Mouse (Mus musculus) thymus, adult 18-20 months (tissue): ENCODE measurements at regions not wholly inside any gene's neighbourhood (a gene's known extent, or its start where the extent isn't known, plus 50 kb on each side); places are given as distances from the start of the nearest gene placed in this dataset.

Experiments used
- DNase-seq, 2 experiments: peaks; one replicate each; pipeline ENCODE4 v3.0.0; 2022; ENCODE audit warnings: mixed read lengths in 2 of 2

DNA sequence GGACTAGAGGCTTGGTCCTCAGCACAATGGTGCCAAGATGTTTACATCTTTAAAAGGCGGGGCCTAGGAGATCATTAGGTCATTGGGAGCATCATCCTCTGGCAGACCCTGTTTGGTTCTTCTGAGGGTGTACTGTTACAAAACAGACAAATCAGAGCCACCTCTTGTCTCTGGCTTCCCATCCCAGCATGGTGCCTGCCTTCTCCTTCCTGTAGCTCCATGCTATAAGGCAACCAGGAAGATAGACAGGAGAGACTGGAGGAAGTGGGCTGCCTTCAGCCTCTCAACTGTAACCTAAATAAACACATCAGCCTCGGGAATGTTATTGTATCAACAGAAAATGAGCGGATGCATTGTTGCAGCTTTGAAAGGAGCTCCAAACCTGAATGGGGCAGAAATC lies 529.8 kb upstream of the Gm765 start:
- no peak for DNase-seq

- DNase-seq: no peak
These were observed 527.2 kb upstream of the Gm765 start for GRCm38 (mm10) chr6:98869772-98870171.

DNA sequence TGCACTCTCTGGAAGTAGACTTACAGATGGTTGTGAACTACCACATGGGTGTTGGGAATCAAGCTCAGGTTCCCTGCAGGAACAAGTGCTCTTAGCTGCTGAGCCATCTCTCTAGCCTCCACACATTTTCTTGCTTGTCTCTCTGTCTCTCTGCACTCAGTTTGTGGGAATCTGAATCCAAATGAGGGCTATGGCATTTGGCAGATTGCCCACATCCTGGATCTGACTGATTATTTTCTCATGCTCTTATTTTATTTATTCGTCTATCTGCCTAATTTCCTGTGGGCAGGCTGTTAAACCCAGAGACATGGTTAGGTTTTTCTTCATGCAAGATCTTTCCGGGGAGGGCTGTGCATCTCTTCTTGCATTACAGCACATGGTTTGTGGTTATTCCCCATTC lies 521.8 kb upstream of the Gm765 start:
- DNase-seq: no peak

GRCm38 (mm10) chr6:98855958-98856357 lies 513.4 kb upstream of the Gm765 start:
- DNase-seq: no peak

GRCm38 (mm10) chr6:98850906-98851305 lies 508.4 kb upstream of the Gm765 start:
- DNase-seq: no peak

DNA sequence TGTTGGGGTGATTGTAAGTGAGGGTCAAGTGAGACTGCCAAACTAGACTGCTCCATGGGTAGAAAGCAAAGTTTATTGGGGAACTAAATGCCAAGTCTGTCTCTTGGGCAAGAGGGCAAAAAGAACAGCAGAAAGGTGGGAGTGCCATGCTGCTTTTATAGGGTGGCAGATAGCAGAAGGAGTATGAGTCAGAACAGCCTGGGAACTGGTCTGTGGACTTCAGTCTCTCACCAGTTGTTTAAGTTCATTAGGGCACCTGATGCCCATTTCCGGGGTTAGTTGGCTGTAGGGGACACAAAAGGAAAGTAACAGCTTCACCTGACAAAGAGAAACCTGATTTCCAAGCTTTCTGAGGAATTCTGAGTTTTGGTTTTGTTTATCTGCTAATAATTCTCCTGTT lies 506.3 kb upstream of the Gm765 start:
- DNase-seq: no peak

DNA sequence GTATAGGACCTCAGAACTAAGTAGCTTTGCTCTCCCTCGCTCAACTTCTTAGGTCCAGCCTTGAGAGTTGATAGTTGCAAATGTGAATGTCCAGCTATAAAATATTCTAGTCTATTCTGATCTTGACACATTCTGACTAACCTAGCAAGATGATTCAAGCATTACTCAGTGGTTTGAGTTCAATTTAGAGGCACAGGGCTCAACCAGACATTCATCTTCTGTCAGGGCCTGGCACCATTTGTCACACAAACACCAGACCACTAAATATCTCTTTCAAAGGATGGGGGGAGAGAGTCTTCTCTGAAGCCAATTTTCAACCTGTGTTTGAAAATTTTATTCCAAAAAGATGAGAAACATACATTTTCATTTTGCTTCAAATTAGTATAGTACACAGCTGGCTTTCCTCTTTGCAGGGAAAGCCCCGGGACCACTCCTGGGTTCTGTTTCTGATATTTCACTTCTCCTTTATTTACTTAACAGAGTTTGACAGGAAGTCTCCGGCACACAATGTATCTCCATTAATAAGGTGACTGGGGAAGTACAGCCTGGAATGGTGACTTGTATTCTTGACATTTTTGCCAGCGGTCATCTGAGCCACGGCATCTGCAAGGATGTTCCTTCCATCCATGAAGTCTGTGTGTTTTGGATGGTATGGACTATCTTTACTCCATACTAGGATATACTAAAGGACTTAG lies 503.6 kb upstream of the Gm765 start:
- no peak for DNase-seq

DNA sequence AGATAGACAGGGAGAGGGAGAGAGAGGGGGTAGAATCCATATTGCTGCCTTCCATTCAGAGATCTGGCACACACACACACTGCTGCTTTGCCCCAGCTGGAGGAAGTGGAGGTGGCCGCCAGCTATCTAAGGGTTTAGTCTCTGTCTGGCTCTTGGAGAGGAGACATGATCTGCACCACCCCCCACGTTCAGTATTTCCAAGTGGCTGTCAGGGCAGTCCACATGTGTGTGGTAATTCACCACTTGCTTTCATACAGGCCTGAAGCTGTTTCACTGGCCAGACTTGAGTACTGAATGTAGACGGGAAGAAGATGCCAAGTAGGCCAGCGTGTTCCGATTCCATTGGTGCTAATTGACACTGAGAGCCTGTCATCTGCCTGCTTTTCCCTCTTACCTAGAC lies 501.0 kb upstream of the Gm765 start:
- peak; percentile 8 to 13 for DNase-seq

DNA sequence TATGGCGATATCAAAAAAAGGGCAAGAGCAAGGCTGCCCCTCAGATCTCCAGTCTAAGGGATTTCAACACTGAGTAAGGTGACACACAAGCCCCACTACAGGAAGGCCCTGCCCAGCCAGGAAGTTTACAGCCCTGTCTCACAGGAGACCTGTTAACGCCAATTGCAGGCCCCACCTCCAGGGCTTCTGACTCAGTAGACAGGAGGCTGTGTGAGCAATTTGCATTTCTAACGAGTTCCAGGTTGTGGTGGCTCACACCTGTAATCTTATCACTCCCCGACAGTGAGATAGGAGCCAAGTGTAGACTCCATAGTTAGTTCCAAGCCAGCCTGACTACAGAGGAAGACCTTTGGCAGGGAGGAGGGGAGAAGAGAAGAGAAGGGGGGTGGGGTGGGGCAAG lies 500.4 kb upstream of the Gm765 start:
- DNase-seq: peak; percentile 16 to 27

- DNase-seq: no peak
These were observed 491.4 kb upstream of the Gm765 start for GRCm38 (mm10) chr6:98833922-98834321.

- DNase-seq: no peak
These were observed 487.6 kb upstream of the Gm765 start for GRCm38 (mm10) chr6:98830191-98830590.

GRCm38 (mm10) chr6:98808046-98808445 lies 465.5 kb upstream of the Gm765 start:
- DNase-seq: peak in 1 of 2 experiments; percentile 4

- DNase-seq: no peak
These were observed 460.9 kb upstream of the Gm765 start for GRCm38 (mm10) chr6:98803384-98803949.

GRCm38 (mm10) chr6:98801061-98801460 lies 458.5 kb upstream of the Gm765 start:
- DNase-seq: no peak

GRCm38 (mm10) chr6:98800040-98800439 lies 457.5 kb upstream of the Gm765 start:
- no peak for DNase-seq

GRCm38 (mm10) chr6:98797778-98798177 lies 455.2 kb upstream of the Gm765 start:
- DNase-seq: no peak

DNA sequence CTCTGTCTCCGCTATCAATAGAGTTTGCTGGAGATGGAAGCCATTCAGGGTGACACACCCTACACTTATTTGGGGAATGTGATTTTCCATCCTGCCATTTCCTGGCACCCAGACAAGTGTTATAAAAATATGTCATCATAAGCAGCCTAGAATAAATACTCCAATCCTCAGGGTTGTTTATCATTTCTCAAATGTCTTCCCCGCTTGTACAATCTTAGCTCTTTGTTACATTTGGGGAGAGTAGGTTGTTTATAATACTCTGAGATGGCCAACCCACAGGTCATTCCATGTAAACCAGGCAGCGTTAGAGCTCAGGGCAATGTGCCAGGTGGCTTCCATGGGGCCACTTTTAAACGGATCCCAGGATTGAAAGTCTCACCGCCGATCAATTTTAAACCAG lies 454.8 kb upstream of the Gm765 start:
- DNase-seq: no peak

DNA sequence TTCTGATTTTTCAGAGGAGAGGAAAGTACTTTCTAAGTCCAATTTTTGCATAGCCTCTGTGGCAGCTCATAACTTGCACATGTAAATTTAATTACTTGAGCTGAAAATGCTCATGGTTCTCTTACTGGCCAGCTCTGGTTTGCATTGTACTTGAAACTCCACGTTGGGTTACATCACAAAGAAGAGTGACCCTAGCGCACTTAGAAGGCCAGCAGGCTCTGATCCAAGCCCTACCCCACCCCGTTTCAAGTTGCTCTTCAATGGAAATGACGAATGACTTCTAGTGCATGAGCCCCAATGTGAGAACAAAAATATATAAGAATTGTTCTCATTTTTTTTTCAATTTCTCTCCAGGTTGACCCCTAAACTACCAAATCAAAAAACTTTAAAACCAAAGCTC lies 454.1 kb upstream of the Gm765 start:
- no peak for DNase-seq

- DNase-seq: no peak
These were observed 444.9 kb upstream of the Gm765 start for GRCm38 (mm10) chr6:98787422-98787821.

GRCm38 (mm10) chr6:98782074-98782473 lies 439.5 kb upstream of the Gm765 start:
- no peak for DNase-seq

- no peak for DNase-seq
These were observed 433.2 kb upstream of the Gm765 start for GRCm38 (mm10) chr6:98775780-98776179.

DNA sequence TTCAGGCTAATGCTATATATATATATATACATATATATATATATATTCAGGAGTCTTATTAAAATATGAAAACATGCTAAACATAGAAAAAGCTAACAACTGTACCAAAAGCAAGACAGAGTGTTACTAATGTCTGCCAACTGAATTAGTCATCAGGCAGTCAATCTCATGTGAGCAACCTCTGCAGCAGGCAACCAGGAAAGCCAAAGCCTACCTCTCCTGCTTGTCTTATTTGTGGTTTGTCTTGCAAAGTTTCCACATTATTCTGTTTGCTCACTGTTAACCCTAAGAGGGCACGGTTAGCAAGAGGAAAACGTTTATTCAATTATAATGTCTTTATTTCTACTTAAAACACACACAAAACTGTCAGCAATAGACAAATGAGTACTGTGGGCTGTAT lies 427.4 kb upstream of the Gm765 start:
- DNase-seq: no peak

- DNase-seq: no peak
These were observed 426.8 kb upstream of the Gm765 start for GRCm38 (mm10) chr6:98769322-98769721.

DNA sequence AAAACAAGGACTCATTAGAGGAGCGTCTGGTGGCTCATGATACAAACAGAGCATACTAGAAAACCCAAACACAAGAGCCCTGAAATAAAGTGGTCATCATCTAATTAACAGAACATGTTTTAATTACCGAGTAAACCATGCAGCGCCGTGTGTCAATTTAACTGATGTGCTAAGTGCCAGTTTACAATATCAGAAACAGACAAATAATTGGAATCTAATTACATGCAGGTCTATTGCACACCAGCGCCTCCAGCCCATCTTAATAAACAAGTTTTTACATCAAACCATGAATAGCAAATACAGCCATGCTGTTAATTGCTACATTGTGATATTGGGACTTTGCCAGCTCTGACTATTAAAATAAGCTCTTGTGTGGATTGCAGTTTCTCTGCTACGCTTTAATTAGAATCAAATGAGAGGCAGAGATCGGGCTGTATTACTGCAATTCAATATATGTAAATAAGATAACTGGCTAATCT lies 425.3 kb upstream of the Gm765 start:
- no peak for DNase-seq

- DNase-seq: no peak
These were observed 411.9 kb upstream of the Gm765 start for GRCm38 (mm10) chr6:98754487-98754886.
